Mouse (Mus musculus) inflammation-experienced regulatory T-cells, adult 16 weeks (primary cell): ENCODE measurements around the gene Zbtb17. TPM values are rescaled to one million over a fixed set of nuclear protein-coding genes. Genes with fewer than 3 reads are reported as not detected.

ENCODE experiments used
- polyA plus RNA-seq: library from polyadenylated mRNA; unstranded; fragments of 100-300 nt; shearing (Covaris generic); gene quantifications from one replicate; pipeline ENCODE4 v1.2.1, GENCODE M21; 2017

The Zbtb17 gene
- polyA plus RNA-seq = 45.6 TPM

DNA sequence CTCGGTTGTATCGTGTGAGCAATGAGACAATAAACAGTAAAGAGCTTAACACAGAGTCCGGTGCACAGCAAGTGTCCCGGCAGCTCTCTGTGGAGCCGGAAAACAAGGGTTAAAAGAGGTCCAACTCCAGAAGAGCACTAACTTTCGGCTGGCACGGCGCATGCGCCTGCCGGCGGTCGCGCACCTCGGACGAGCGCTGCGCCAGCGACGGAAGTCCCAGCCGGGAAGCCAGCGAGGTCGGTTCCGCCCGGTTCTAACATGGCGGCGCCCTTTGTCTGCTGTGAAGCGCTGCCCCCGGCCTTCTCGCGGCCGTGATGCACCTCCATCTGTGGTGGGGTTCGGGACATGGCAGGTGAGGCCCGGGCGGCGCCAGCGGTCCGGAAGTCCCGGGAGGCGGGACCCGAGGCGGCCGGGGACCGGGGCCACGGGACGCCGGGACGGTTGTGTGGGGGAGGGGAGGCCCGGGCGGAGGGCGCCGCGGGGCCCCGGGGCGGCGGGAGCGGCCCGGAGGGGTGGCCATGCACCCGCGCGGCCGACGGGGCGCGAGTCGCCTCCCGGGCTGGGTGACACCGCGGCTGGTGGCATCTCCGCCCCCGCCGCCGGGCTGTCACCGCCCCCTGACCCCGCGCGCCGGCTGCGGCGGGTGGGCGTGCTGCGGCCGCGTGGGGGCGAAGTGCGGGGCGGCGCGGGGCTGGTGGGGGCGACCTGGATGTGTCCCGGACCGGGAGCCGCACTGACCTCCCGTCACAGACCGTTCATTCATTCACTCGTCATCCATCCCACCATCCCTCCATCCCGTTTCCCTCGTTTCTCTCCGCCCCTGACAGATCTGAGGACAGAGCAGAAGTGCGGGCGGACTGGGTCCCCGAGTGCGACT lies at the start of gene Zbtb17:
Gene Zbtb17, plus strand, starts transcription at position 204 of the 877 bp plus-strand sequence.

DNA sequence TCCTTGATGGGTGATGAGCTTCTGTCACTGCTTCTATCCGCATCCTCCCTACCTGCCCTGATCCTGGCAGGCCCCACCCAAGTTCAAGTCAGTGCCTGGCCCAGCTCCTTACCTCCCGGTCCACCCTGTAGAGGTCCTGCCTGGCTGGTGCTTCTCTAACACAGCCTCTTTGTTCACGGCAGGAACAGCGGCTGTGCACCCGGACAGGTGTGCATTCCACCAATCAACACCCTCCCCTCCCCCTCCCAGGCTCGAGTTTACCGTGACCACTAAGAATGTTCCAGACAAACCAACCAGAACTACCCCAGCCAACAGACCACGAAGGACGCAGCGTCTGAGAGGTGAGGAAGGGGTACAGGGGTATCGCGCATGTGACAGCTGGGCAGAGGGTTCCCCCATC lies 45.9 kb upstream of the Zbtb17 start, which contains the start of gene Clcnka:
Gene Clcnka, minus strand, starts transcription at position 180 of the 400 bp plus-strand sequence.

DNA sequence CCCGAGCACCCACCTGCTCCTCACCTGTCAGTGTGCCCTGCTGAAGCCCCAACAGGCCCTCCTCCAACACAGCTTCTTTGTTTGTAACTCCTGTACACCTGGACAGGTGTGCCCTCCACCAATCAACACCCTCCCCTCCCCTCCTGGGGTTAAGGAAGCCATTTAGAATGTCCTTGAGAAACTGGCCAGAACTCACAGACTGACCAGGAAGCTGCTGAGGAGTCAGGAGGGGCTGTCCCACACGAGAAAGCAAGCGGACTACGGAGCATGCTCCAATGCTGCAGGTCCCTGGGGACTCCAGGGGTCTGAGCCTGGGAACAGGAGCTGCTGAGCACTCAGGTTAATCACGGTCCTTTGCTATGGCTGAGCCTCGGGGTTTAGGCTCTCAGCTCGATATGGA lies 28.5 kb upstream of the Zbtb17 start, which contains the start of gene Clcnkb:
Gene Clcnkb, minus strand, starts transcription at position 91 of the 400 bp plus-strand sequence.

DNA sequence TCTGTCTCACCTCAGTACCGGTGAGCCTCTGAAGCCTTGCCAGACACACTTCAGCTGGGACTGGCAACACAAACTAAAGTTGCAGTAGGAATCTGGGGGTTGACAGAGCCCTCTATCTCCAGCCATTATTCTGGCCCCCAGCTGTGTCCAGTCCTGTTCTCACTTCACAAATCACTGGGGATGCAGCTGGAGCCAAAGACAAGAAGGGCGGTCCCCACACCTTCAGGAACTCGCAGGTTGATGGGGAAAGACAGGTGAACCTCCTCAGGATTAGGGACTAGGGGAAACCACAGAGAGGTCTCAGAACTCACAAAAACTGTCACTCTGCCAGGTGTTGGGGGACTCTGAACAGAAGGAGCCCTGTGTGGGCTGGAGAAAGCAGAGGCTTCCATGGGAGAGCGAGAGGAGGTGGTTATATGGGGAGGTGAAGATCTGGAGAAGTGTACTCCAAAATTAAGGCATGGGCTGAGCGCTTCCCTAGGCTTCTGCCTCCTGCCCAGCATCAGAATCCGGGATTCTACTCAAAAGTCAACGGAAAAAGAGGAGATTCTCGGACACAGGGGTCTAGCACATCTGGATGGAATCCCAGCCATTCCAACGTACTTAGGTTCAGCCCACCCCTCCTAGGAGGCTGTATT lies 24.1 kb upstream of the Zbtb17 start, which contains the start of gene Hspb7:
Gene Hspb7, plus strand, starts transcription at position 588 of the 638 bp plus-strand sequence.

DNA sequence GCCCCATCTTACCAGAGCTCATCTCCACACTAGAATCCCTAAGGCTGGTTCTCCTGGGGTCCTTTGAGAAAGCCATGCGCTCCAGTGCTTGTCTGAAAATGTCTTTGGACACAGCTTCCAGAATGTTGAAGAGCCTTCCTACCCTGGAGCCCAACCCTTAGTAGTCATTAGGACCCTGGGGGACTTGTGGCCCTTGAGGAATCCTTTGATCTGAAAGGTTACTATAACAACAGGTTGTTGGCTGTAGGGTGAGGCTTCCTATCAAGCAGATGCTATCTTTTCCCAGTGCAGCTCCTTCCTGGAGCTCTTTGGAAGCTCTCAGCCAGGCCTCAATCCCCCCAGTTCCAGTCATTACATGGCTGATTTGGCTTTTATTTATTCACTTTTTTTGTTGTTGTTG lies 8.5 kb upstream of the Zbtb17 start, which contains the start of gene Srarp:
Gene Srarp, minus strand, starts transcription at position 132 of the 400 bp plus-strand sequence.

Other genes with a start within 250 kb of the Zbtb17 start
- 4.7 TPM for gene Rsg1, start 230.7 kb upstream of the Zbtb17 start, polyA plus RNA-seq
- not detected for gene Arhgef19, start 205.2 kb upstream of the Zbtb17 start, polyA plus RNA-seq
- gene Epha2, start 143.4 kb upstream of the Zbtb17 start, polyA plus RNA-seq = not detected
- not detected for gene Fam131c, start 76.4 kb upstream of the Zbtb17 start, polyA plus RNA-seq
- not detected for gene Clcnka, start 45.9 kb upstream of the Zbtb17 start, polyA plus RNA-seq
- gene Clcnkb, start 28.6 kb upstream of the Zbtb17 start, polyA plus RNA-seq = not detected
- gene Hspb7, start 23.9 kb upstream of the Zbtb17 start, polyA plus RNA-seq = not detected
- gene Srarp, start 8.5 kb upstream of the Zbtb17 start, polyA plus RNA-seq = not detected
- 7.7 TPM for gene Spen, start 93.9 kb downstream of the Zbtb17 start, polyA plus RNA-seq
- 0.29 TPM for gene Fblim1, start 161.4 kb downstream of the Zbtb17 start, polyA plus RNA-seq
- 0.57 TPM for gene Tmem82, start 174.0 kb downstream of the Zbtb17 start, polyA plus RNA-seq
- not detected for gene Slc25a34, start 179.2 kb downstream of the Zbtb17 start, polyA plus RNA-seq
- gene Plekhm2, start 220.2 kb downstream of the Zbtb17 start, polyA plus RNA-seq = 3.9 TPM
- gene Rsc1a1, start 240.9 kb downstream of the Zbtb17 start, polyA plus RNA-seq = 0.17 TPM